Mouse (Mus musculus) cerebellum, adult 2 months (tissue): ENCODE measurements around the gene Zfp697.
"Not testable (repeated sequence)": the region's sequence is repeated elsewhere in the genome, so short reads cannot be mapped to it uniquely, and the experiment has no call there.

ENCODE experiments used
- CTCF ChIP-seq: fragments of 200-500 bp; IDR thresholded peaks from 2 replicates; pipeline ENCODE4 v1.5.1; 2011; ENCODE audit warnings: low read depth, mild to moderate bottlenecking, control low read depth, low read length, moderate library complexity, borderline replicate concordance; ENCODE audit not compliant: insufficient read depth
- POLR2A ChIP-seq: fragments of 200-500 bp; IDR thresholded peaks from 2 replicates; pipeline ENCODE4 v1.6.1; 2011; ENCODE audit warnings: low read length, control low read depth, borderline replicate concordance; ENCODE audit not compliant: insufficient read depth

DNA sequence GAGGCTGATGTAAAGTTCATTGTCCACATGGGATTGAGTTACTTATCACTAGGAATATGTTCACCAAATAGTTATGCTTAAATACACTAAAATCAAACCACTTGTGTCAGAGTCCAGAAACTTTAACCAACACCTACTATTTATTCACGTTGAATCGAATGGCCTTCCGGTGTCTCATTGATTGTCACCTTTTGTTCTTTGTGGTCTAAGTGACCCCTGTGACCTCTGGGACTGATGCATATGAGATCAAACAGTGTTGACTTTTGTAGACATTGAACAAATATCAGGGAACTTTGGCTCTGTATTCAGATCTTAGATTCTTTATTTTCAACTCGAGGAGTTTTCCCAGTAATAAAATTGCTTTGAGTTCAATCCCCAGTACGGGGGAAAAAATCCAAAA, 71.5 kb downstream of the Zfp697 start:
- TF ChIP-seq CTCF, POLR2A: not testable (repeated sequence)
